ENCODE assay signal across 17 mouse cellular contexts in genomic region chr10:64342702-64343379, GRCm38 (mm10).
DNase-seq lines count a peak whose midpoint lies in the region; ATAC-seq and TF ChIP-seq lines count a peak whose summit lies in the region.
"Had no signal": no experiment of that assay in that cellular context is flagged by ENCODE, and none has a peak within 500 bp of the region (broad histone marks: within the 10 kb centered on the region; RNA-seq: fewer than 3 reads in every experiment).

No protein-coding gene starts in this region.

- no peak overlapping the region for H3K4me2 ChIP-seq in kidney, embryonic 16.5 days (replicated peaks; ENCODE audit: low read depth, low read length)
- no peak overlapping the region for H3K4me2 ChIP-seq in limb, embryonic 14.5 days (replicated peaks; ENCODE audit: low read depth, low read length, severe bottlenecking)
- no peak overlapping the region for H3K4me2 ChIP-seq in midbrain, embryonic 14.5 days (ENCODE audit: low read length)
- H3K4me2 ChIP-seq: hindbrain, embryonic 13.5 days; liver, embryonic 15.5 days; midbrain, embryonic 13.5 days; neural tube, embryonic 12.5 days had no signal

- H3K27me3 ChIP-seq in kidney, embryonic 16.5 days (ENCODE audit: insufficient read depth, low read length) = no peaks in the 10 kb centered on the region
- no peaks in the 10 kb centered on the region for H3K27me3 ChIP-seq in C2C12 (ENCODE audit: control insufficient read depth, insufficient read depth, insufficient read length)
- H3K27me3 ChIP-seq in limb, embryonic 14.5 days (ENCODE audit: control insufficient read depth, insufficient read depth, low read length) = no peaks in the 10 kb centered on the region
- H3K27me3 ChIP-seq in midbrain, embryonic 14.5 days (ENCODE audit: control insufficient read depth, insufficient read depth, low read length) = no peaks in the 10 kb centered on the region
- H3K27me3 ChIP-seq: hindbrain, embryonic 13.5 days; liver, embryonic 15.5 days; midbrain, embryonic 13.5 days; neural tube, embryonic 12.5 days had no signal

- 59% methylated on average over 4 of the region's 4 CpGs for WGBS in kidney, embryonic 16.5 days
- WGBS in limb, embryonic 14.5 days = 54% methylated on average over 4 of the region's 4 CpGs
- 63% methylated on average over 4 of the region's 4 CpGs for WGBS in midbrain, embryonic 14.5 days

- no peak for DNase-seq in kidney, adult 18-20 months
- DNase-seq in limb, embryonic 14.5 days (ENCODE audit: low spot score) = peak; percentile 16
- DNase-seq in urinary bladder, postnatal 4 days (ENCODE audit: low spot score in 2 of 2) = no peak
- no peak for DNase-seq in midbrain, embryonic 14.5 days
- DNase-seq in lung, postnatal 36 days = no peak
- DNase-seq: cerebellum, adult 11-12 months; heart, adult 18-20 months had no signal

- no peaks in the 10 kb centered on the region for H3K9me3 ChIP-seq in kidney, embryonic 16.5 days (ENCODE audit: low read length)
- H3K9me3 ChIP-seq in limb, embryonic 14.5 days (ENCODE audit: control insufficient read depth, low read length) = no peaks in the 10 kb centered on the region
- H3K9me3 ChIP-seq in midbrain, embryonic 14.5 days (ENCODE audit: control insufficient read depth, low read length) = no peaks in the 10 kb centered on the region
- H3K9me3 ChIP-seq: hindbrain, embryonic 13.5 days; liver, embryonic 15.5 days; midbrain, embryonic 13.5 days; neural tube, embryonic 12.5 days had no signal

- no peak overlapping the region for H3ac ChIP-seq in C2C12 (ENCODE audit: control insufficient read depth, insufficient read length, low read depth)

- no peak overlapping the region for H3K27ac ChIP-seq in kidney, embryonic 16.5 days (ENCODE audit: low read length)
- peak overlapping the region; percentile 94 for H3K27ac ChIP-seq in embryonic fibroblast, embryonic 13.5 days (ENCODE audit: insufficient read depth, low read length)
- 0 out of 2 replicates have a peak overlapping the region, but pooled peaks have one; percentile 15 for H3K27ac ChIP-seq in limb, embryonic 14.5 days (replicated peaks; ENCODE audit: low read depth, low read length)
- no peak overlapping the region for H3K27ac ChIP-seq in midbrain, embryonic 14.5 days (replicated peaks; ENCODE audit: low read depth, low read length)
- H3K27ac ChIP-seq: hindbrain, embryonic 13.5 days; liver, embryonic 15.5 days; midbrain, embryonic 13.5 days; neural tube, embryonic 12.5 days had no signal

- ATAC-seq in kidney, embryonic 16.5 days (ENCODE audit: low FRiP score, low TSS enrichment) = peak; percentile 79; the same call in 1 of the 2 replicates
- no peak for ATAC-seq in limb, embryonic 14.5 days (ENCODE audit: low FRiP score, low read depth)
- ATAC-seq in midbrain, embryonic 14.5 days (ENCODE audit: low FRiP score, low TSS enrichment) = no peak
- ATAC-seq: CD4-positive, CD25-positive, alpha-beta regulatory T cell, adult 4 months; intestine, postnatal 0 days; midbrain, embryonic 13.5 days had no signal

- H3K4me3 ChIP-seq in kidney, embryonic 16.5 days (ENCODE audit: low read length) = no peak overlapping the region
- H3K4me3 ChIP-seq in C2C12 (ENCODE audit: insufficient read depth, poor library complexity, severe bottlenecking) = no peak overlapping the region
- no peak overlapping the region for H3K4me3 ChIP-seq in embryonic fibroblast, embryonic 13.5 days (ENCODE audit: insufficient read depth, low read length)
- no peak overlapping the region for H3K4me3 ChIP-seq in limb, embryonic 14.5 days (replicated peaks; ENCODE audit: low read length)
- H3K4me3 ChIP-seq in midbrain, embryonic 14.5 days (replicated peaks; ENCODE audit: low read depth, low read length) = no peak overlapping the region
- H3K4me3 ChIP-seq: erythroblast, embryonic 14.5 days; hindbrain, embryonic 13.5 days; liver, embryonic 15.5 days; midbrain, embryonic 13.5 days; neural tube, embryonic 12.5 days had no signal

- peaks cover 3% of the 10 kb centered on the region; the same call in 1 of the 2 replicates for H3K4me1 ChIP-seq in kidney, embryonic 16.5 days (ENCODE audit: insufficient read depth, low read length)
- peaks cover 14% of the 10 kb centered on the region for H3K4me1 ChIP-seq in embryonic fibroblast, embryonic 13.5 days (ENCODE audit: control insufficient read depth, insufficient read depth, low read length)
- no peaks in the 10 kb centered on the region for H3K4me1 ChIP-seq in limb, embryonic 14.5 days (ENCODE audit: control insufficient read depth, insufficient read depth, low read length)
- H3K4me1 ChIP-seq in midbrain, embryonic 14.5 days (ENCODE audit: control insufficient read depth, insufficient read depth, low read length) = no peaks in the 10 kb centered on the region
- H3K4me1 ChIP-seq: hindbrain, embryonic 13.5 days; liver, embryonic 15.5 days; midbrain, embryonic 13.5 days; neural tube, embryonic 12.5 days had no signal

- no peaks in the 10 kb centered on the region for H3K79me2 ChIP-seq in C2C12 (ENCODE audit: control insufficient read depth, insufficient read depth)

- no peaks in the 10 kb centered on the region for H3K36me3 ChIP-seq in kidney, embryonic 16.5 days (ENCODE audit: insufficient read depth, low read length)
- H3K36me3 ChIP-seq in C2C12 (ENCODE audit: control insufficient read depth, insufficient read depth) = no peaks in the 10 kb centered on the region
- H3K36me3 ChIP-seq in limb, embryonic 14.5 days (ENCODE audit: control insufficient read depth, insufficient read depth, low read length) = no peaks in the 10 kb centered on the region
- H3K36me3 ChIP-seq in midbrain, embryonic 14.5 days (ENCODE audit: control insufficient read depth, insufficient read depth, low read length) = no peaks in the 10 kb centered on the region
- H3K36me3 ChIP-seq: hindbrain, embryonic 13.5 days; liver, embryonic 15.5 days; midbrain, embryonic 13.5 days; neural tube, embryonic 12.5 days had no signal

- no peak overlapping the region for H3K9ac ChIP-seq in kidney, embryonic 16.5 days (replicated peaks; ENCODE audit: low read length)
- H3K9ac ChIP-seq in limb, embryonic 14.5 days (ENCODE audit: low read depth, low read length, severe bottlenecking) = no peak overlapping the region
- H3K9ac ChIP-seq in midbrain, embryonic 14.5 days (replicated peaks; ENCODE audit: low read length) = no peak overlapping the region
- H3K9ac ChIP-seq: hindbrain, embryonic 13.5 days; liver, embryonic 15.5 days; midbrain, embryonic 13.5 days; neural tube, embryonic 12.5 days had no signal

- TF ChIP-seq POLR2A in embryonic fibroblast, embryonic 13.5 days (IDR thresholded peaks at IDR 0.05; ENCODE audit: low read depth, low read length) = no peak
- no peak for TF ChIP-seq POLR2A in limb, embryonic 14.5 days (IDR thresholded peaks at IDR 0.05; ENCODE audit: borderline replicate concordance, extremely low read depth, insufficient read depth, insufficient read length)

- H3K79me3 ChIP-seq in C2C12 (ENCODE audit: low read depth) = no peaks in the 10 kb centered on the region

- no peak for TF ChIP-seq CTCF in C2C12 (IDR thresholded peaks at IDR 0.05; ENCODE audit: control insufficient read depth, insufficient read depth, insufficient read length)
- no peak for TF ChIP-seq CTCF in embryonic fibroblast, embryonic 13.5 days (IDR thresholded peaks at IDR 0.05; ENCODE audit: borderline replicate concordance, insufficient read depth, low read length)

TF ChIP-seq in C2C12, 6 proteins besides CTCF, POLR2A, EP300 and RAD21:
- TF ChIP-seq MAX (IDR thresholded peaks at IDR 0.05) (no peak), MYOD1 (IDR thresholded peaks at IDR 0.05; ENCODE audit: control insufficient read depth, insufficient read length, low read depth) (peak; percentile 11)
TF ChIP-seq in C2C12: peak in this region for 1.

Comparison
In these comparisons a context has a peak if more than half of its experiments do, and no peak if none do; other contexts are left out.
1. H3K27ac ChIP-seq: peak in embryonic fibroblast, embryonic 13.5 days (single experiment) and limb, embryonic 14.5 days (single experiment); none in kidney, embryonic 16.5 days (single experiment) and midbrain, embryonic 14.5 days (single experiment).